Comparison of ENCODE assay signal across 17 mouse cellular contexts in the genomic region with DNA sequence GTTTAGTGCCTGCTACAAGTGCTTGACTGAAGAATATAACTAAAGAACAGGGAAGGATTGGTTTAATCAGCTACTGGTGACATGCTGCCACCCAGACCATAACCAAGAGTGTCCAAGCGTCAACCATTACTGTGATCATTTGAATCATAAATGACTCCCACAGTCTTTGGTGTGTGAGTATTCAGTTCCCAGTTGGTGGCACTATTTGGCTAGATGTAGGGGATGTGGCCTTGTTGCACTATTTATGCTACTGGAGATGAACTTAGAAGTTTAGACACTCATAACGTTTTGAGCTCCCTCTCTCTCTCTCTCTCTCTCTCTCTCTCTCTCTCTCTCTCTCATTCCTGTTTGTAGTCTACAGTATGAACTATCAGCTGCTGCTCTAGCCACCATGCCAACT.
"Had no signal": no experiment of that assay in that cellular context is flagged by ENCODE, and none has a peak within 500 bp of the region (broad histone marks: within the 10 kb centered on the region; RNA-seq: fewer than 3 reads in every experiment).

No protein-coding gene starts in this region.

- H3K27me3 ChIP-seq: midbrain, embryonic 12.5 days; neural tube, embryonic 13.5 days; neural tube, embryonic 15.5 days had no signal

- H3K4me1 ChIP-seq: midbrain, embryonic 10.5 days; midbrain, embryonic 12.5 days; neural tube, embryonic 13.5 days; neural tube, embryonic 15.5 days had no signal

- ATAC-seq: midbrain, embryonic 16.5 days had no signal

- H3K36me3 ChIP-seq: midbrain, embryonic 10.5 days; midbrain, embryonic 12.5 days; neural tube, embryonic 13.5 days; neural tube, embryonic 15.5 days had no signal

- H3K4me3 ChIP-seq: midbrain, embryonic 10.5 days; midbrain, embryonic 12.5 days; myocyte; neural tube, embryonic 13.5 days; neural tube, embryonic 15.5 days had no signal

- H3K9me3 ChIP-seq: midbrain, embryonic 10.5 days; midbrain, embryonic 12.5 days; neural tube, embryonic 13.5 days; neural tube, embryonic 15.5 days had no signal

- H3K4me2 ChIP-seq: lung, embryonic 14.5 days; midbrain, embryonic 12.5 days; neural tube, embryonic 13.5 days; neural tube, embryonic 15.5 days had no signal

- DNase-seq: lung, adult 18-20 months; lung, embryonic 14.5 days; lung, postnatal 10 days; lung, postnatal 4 days; midbrain, embryonic 14.5 days; retina, postnatal 1 day; right cerebral cortex, adult 18-20 months; right cerebral cortex, postnatal 14 days; thymus, adult 18-20 months; thymus, postnatal 14 days; thymus, postnatal 36 days had no signal

- H3K9ac ChIP-seq: lung, embryonic 14.5 days; midbrain, embryonic 12.5 days; neural tube, embryonic 13.5 days; neural tube, embryonic 15.5 days had no signal

- H3K27ac ChIP-seq: midbrain, embryonic 10.5 days; midbrain, embryonic 12.5 days; neural tube, embryonic 13.5 days; neural tube, embryonic 15.5 days had no signal
